Mouse (Mus musculus) lung, postnatal 25 days (tissue): ENCODE results near the gene Nkx2-3.

ENCODE experiments used
- DNase-seq: peaks from one replicate; pipeline ENCODE4 v3.0.0; 2022; ENCODE audit warnings: low spot score

Nkx2-3 gene

DNA sequence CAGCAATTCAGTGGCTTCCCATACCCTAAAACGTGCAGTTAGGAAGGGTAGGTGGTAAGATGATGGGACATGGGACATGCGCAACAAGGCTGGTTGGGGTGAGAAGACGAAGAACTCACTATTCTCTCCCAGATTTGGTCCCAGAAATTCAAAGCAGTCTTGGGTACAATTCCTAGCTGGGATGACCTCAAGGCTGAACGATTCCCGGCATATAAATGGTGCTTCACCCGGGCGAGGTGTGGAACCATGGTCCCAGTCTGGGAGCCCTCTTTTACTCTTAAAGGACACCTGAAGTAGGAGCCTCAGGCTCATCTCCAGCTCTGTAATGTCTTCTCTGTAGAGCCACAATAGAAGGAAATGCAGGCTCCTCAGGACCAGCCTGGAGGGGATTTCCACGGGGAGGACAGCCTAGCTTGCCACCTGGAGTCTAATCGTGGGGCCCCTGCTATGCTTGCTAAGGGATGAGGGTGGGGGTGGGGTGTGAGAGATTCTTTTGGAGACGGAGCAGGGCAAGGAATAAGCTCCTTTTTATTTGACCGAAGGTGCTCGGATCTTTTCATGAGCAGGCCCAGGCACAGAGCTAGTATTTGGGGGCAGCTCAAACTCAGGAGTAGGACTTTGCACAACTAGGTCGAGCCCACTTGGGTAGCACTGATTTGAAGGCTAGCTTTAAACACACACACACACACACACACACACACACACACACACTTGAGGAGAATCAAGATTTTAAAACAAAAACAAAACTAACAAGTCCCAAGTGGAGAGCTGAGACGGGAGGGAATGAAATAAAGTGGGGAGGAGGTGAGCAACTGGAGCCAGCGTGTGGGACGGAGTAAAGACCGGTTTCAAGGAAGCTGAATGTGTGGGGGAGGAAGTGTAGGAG is 6.2 kb upstream of the Nkx2-3 start:
- no peak for DNase-seq

DNA sequence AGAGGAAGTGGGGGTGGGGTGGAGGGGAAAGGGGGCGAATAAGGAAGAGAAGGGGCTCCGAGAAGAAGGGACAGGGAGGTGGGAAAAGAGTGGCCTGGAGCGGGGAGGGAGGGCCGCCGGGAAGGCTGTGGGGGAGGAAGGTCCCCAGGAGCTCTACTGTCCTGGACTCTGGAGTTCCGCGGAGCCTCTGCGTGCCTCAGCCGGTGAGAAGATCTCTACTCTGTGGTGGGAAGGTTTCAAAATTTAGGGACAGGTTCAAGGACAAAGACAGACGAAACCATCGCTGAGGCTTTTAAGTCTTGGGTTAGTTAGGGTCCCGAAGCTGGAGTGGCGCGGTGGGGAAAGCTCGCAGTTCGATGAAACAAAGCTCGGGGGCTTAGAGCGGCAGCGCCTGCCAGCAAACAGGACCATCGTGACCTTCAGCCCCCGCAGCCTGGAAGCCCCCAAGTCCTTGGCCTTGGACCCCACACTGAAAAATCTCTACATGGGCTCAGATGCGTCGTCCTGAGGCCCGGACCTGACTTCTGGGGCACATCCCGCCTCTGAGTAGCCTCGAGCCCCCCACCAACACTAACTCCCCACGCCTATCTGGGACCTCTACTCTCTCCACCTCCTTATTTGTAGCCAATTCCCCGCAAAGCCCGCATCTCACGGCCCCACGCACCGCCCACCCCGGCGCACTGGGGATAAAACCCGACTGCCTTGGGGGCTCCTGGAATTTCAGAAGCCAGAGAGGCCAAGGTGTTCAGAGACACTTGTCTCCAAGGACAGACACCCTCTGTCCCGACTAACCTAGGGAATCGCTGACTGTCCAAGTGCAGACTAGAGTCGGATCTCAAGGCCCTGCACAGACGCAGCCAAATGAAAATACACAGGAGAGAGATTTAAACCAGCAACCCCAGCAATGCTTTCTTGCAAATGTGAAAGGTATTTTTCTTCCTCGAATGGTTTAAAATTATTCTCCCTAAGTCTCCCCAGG is 5.3 kb upstream of the Nkx2-3 start:
- DNase-seq = no peak

DNA sequence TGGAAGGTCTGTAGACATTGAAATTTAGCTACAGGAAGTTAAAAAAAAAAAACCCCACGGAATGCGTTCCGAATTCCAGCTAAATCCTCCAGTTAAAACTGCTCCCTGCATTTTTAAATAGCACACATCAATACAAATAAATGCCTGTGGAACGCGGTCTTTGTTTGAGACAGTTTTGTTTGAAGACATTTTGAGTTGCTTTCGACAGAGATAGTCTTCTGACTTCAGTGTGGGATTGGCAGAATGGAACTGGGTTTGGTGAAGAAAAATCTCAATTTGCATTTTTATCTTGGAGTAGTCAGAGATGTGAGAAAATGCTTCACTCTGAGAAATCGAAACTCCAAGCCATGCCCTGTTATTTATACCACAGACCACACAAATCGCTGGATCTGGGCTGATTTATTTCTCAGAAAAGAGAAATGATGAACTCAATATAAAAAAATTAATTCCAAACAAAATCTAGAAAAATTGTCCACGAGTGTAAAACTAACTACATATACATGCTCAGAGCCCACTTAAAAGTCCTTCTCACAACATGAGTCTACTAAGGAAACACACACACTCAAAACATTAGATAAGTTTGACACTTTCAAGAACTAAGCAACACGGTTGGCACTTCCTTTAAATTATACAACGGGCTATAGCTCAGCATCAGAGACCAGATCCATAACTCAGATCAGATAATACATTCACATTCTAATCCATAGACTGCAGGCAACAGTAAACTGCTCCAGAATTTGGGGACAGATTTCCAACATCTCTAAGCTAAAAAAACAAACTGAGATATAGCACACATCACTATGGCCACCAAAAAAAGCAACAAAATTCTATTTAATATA is 4.1 kb upstream of the Nkx2-3 start:
- no peak for DNase-seq

DNA sequence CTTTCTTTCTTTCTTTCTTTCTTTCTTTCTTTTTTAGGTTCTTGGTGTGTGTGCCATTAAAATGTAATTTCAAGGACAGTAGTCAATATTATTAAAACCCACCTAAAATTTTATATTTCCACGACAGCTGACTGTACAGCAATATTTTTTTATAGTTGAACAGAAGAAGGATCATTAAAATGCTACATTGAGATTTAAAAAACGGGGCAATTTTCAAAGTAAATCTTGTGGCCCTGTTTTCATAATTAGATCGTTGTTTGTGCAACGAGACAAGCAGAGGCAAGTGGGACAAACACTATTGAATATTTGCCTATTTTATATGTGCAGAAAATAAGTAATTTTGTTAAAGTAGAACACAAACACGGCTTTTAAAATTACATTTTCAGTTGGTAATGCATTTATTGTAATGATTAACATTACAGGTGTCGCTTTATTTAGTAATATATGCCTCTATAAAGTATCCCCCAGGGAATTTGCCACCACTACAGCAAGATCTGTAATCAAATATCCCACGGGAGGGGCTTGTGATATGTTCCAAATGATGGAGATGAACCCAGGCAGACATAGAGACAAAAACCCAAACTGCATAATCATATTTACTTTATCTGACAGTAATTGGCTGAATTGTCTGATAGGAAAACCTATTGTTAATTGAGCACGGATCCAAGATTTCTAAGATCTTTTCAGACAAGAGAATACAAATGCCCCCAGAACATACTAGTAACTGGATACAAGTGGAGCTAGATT is 3.2 kb upstream of the Nkx2-3 start:
- no peak for DNase-seq

DNA sequence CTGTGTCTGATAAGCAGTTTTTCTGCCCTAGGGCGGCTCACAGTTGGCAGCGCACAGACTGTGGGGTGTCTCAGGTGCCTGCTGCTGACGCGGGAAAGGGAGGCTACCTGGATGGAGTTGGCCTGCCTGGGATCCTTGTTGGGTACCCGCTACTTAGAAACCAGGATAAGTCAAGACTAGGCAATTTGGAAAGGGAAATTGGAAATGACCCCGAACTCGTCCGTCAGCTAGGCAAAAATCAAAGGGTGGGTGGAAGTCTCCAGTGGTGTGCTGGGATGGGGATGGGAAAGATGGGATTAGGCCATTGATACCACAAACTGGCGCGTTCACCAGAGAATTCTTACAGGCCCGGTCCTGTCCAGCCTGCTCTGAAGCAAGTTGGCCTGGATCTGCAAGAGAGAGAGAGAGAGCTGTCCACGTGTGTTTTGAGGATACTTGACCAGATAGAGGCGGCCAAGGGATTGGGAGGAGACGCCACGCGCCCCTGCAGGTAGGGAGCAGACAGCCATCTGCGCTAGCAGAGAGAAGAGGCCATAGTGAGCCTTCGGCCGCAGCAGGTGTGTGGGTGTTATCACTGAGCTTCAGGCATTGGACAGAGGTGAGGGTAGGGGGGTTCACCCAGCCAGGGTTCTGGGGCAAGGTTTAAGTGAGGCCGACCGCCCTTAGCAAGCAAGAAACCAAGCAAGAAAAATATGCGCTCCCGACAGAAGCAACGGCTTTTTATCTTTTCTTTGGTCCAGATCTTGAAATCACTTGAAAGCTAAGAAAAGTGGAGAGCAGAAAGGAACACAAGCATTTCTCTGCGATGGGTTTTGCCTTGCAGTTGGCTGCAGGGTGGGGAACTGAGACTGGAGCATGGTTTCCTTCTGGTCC is 2.4 kb upstream of the Nkx2-3 start:
- no peak for DNase-seq

DNA sequence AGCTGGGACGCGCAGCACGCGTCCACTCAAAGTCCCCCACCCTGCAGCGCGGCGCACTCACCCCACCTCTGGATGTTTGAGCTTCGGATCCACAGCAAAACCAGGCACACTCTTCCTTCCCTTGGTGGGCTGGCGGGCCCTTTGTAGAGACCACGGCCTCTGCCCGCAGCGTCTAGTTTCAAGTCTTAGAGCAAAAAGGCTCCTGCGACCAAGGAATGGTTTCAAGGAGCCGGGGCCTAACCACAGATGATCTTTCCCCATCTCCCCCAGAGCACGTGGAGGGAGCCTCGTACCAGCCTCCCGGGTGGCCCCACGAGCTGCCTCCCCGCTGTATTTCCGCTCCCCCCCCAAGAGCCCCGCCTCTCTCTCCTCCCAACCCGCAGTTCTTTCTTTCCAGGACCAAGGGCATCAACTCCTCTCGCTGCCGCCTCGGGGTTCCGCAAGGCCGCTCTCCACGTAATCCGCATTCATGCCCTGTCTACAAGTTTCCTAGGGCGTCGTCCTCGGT is 1.7 kb upstream of the Nkx2-3 start:
- DNase-seq = no peak

DNA sequence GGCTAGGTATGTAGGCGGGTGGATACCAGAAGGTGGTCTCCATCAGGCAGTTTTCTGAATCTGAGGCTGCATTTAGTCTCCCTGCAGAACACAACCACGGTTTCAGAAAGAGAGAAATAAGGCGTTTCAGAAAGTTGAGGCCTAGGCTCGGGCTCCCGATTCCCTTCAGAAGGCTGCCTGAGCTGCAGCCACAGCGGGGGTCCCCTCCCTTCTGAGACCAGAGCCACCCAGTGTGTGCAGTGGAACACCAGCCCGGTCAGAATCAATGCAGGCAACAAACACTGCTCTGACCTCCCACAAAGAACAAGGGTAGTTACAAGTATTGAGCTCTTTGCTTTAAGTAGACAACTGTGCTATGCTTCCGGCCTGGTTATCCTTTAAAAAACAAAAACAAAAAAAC is 1.0 kb upstream of the Nkx2-3 start:
- DNase-seq = no peak

DNA sequence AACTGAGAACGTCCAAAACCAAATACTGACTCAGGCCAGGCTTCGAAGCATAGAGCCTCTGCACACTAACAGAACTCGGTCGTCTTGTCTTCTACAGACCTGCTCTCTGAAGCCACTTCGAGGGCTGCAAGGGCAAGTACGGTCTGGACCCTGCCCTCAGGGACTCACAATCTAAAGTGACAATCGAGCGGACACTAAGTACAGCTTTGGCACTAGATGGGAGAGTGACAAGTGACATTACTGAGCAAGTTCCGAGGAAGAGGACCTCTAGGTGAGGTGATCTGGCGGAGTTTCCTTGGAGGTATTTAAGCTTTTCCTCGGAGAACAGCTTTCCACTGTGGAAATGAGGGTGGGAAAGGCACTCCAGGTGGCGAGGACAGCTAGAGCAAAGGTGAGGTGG is 564 bp upstream of the Nkx2-3 start:
- no peak for DNase-seq

DNA sequence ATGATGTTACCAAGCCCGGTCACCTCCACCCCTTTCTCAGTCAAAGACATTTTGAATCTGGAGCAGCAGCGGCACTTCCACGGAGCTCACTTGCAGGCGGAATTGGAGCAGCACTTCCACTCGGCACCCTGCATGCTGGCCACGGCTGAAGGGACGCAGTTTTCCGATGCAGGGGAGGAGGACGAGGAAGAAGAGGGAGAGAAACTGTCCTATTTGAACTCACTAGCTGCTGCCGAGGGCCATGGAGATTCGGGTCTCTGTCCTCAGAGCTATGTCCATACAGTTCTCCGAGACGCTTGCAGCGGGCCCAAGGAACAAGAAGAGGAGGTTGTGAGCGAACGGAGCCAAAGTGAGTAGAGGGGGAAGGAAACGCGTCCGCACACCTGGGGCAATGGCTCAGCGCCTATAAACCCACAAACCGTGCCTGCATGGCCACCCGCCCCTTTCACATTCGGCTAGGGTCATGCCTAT is 411 bp downstream of the Nkx2-3 start:
- no peak for DNase-seq

DNA sequence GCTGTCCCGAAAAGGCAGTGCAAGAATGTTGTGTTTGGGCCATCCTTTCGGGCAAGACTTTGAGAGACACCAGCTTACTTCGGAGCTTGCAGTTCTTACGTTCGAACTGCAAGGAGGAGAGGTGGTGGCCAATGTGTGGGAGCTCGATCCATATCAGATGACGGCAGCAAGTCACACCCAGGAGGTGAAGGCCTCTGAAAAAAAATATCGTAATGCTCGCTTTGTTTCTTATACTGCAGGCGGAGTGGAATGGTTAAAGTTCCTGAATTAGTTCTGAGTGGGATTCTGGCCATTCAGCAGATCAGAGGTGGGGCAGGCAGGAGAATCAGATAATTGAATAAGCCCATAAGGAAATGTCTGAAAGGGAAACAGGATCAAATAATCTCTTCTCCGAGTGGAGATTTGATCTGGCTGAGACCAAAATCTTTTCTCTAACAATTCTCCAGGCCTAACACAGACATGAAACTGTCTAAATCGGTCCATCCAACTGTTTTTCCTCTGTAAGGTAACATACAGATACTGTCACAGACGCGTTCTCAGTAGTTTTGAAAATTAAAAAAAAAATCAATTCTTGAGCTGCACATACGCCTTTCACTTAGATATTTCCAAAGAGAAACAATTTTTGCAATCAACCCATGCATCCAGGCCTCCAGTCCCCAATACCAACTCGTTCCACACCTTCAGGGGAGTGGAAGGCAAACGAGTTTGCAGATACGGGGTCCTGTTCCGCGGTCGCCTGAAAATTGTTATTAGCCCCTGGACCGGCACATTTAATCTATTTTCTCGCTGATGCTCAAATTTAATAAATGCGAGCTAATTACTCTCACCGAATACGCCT is 1.4 kb downstream of the Nkx2-3 start:
- DNase-seq = no peak

DNA sequence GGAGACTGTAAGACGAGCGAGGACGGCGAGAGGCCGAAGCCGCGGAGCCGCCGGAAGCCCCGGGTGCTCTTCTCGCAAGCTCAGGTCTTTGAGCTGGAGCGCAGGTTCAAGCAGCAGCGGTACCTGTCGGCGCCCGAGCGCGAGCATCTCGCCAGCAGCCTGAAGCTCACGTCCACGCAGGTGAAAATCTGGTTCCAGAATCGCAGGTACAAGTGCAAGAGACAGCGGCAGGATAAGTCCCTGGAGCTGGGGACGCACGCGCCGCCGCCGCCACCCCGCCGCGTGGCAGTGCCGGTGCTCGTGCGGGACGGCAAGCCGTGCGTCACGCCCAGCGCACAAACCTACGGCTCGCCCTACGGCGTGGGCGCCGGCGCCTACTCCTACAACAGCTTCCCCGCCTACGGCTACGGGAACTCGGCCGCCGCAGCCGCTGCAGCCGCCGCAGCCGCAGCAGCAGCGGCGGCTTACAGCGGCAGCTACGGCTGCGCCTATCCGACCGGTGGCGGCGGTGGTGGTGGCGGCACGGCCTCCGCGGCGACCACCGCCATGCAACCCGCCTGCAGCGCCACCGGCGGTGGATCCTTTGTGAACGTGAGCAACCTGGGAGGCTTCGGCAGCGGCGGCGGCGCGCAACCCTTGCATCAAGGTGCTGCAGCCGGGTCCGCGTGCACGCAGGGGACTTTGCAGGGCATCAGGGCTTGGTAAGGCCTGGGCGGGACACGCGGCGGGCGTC is 2.4 kb downstream of the Nkx2-3 start:
- DNase-seq = no peak

DNA sequence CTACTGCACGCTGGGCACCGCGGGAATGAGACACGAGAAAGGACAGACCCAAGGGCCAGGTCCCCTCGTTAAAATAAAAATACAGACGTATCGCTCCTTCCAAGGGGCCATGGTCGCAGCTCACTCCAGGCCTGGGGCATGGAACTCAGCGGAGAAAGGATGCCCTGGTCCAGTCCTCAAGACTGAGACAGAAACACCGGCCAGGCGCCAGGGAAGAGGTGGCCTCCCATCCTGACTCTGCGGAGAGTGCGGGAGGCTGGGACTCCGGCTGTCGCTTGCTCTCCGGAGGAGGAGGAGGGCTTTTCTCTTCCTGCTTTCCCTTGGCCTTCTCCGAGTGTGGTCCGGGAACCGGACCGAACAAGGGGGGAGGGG is 2.9 kb downstream of the Nkx2-3 start:
- no peak for DNase-seq

DNA sequence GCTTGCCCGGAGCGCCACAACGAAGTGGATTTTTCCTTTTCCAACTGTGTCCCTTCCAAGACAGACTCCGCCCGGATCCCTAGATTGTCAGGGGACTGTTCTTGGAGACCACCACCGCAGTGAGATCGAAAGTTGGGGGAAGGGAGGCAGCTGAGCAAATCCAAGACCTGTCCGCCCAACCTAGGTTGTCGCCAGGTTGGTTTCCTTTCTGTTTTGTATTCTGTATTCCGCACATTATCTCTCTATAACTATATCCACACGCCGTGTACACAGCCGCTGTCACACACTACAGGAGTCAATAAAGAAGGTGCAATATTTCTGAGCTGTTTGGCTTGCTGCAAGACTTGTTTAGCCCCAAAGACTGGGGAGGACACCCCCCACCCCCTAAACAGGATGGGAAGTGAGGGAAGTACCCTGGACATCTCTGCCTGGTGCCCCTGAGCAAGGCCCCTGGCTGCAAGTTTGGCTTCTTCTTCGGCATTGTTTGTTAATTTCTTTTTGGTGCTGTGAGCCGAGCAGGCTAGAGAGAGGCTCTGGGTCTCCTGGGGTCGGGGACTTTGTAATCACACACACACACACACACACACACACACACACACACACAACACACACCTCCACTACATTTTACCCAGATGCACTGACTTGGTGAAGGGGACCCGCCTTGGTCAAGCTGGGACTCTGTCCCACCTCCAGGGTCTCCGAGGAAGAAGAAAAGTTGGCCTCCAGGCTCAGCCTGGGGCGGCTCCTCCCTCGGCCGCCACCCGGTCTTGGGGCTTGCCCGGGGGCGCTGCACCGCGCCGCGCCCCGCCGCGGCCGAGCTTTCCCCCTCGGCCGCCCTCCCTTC is 3.7 kb downstream of the Nkx2-3 start:
- no peak for DNase-seq

DNA sequence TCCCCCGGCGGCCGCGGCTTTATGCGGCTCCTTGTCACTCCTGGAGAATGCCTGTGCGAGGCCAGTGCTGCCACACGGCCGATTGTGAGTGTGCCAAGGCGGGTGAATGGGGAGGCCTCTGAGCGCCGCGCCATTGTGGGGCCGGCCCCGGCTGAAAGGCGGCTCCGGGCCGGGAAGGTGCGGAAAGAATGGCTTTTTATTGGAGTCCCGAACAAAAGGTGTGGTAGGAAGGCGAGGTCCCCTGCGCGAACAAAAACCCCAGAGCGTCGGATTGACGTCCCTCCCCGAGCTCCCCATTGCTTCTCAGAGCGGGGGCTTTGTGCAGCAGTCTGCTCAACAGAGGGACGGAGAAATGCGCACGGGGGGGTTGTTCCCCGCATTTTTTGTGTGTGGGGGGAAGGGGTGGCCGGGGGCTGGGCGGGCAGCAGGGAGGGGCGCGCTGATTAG is 4.3 kb downstream of the Nkx2-3 start:
- no peak for DNase-seq

DNA sequence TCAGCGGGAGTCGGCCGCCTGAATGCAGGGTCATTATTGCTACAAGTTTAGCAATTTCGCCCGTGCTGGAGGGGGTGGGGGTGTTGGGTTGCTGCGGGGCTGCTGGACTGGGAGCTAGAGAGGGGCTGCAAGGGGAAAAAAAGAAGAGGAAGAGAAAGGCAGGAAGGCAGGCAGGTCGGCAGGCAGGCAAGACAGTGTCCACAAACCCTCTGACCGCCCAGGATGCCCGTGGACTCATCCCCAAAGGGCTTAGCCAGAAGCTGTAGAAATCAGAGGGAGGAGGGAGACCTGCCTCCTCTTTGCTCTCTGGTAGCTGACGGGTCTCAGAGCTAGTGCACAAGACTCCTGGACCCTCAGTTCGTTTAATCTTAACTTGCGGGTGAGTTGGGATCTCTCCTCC is 4.8 kb downstream of the Nkx2-3 start:
- no peak for DNase-seq

DNA sequence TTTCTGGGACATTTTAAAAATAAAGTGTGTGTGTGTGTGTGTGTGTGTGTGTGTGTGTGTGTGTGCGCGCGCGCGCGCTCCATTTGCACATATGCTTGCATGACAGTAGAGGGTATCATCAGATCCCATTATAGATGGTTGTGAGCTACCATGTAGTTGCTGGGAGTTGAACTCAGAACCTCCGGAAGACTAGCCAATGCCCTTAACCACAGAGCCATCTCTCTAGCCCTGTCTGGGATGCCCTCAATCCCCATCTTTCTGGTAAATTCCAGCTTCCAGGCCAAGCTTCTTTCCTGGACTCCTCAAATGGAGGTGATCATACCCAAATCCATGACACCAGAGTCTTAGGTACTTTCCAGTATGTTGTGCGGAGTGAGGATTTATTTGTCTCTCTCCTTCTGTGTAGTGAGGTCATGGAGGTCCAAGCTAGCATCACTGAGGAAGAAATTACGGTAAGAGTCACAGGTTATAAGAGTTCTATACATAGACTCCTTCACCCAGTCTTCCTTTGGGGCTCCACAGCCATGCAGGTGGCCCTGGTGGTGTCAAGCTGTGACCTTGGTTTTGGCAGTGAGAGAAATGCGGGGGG is 5.7 kb downstream of the Nkx2-3 start:
- DNase-seq = no peak

DNA sequence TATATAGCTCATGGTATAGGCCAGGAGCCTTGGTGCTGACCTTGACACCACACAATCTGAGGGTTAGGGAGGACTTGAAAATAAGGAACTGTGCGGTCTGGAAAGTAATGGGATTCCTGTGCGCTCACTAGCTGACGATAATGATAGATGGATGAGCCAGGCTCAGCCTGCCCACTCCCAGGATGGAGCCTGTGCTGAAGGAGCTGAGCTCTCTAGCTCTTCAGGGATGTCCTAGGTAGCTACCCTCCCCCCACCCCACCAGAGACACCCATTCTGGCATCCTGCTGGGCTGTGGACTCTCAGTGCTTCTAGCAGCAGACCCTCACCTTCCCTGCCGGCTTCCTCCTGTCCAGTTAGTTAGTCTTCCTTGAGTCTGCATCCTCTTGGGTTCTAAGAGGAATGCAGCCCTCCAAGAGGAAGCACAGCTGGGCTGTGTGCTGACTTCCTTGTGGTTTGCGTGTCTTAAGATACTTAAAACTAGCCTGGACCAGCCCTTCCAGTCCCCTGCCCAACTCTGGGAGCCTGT is 6.4 kb downstream of the Nkx2-3 start:
- no peak for DNase-seq
